Mouse (Mus musculus) limb, embryonic 10.5 days (tissue): Measurements from ENCODE around the gene Gm12394. TPM values are rescaled to one million over a fixed set of nuclear protein-coding genes. Genes with fewer than 3 reads are reported as not detected.
"Not testable (repeated sequence)": the region's sequence is repeated elsewhere in the genome, so short reads cannot be mapped to it uniquely, and the experiment has no call there.

Experiments
- DNase-seq: peaks from one replicate; pipeline ENCODE4 v3.0.0-alpha.2; 2017; ENCODE audit warnings: low spot score
- H3K27ac ChIP-seq: fragments of 300-500 bp; sonication (generic); 2 replicates; pipeline ENCODE4 v1.5.1; 2016; ENCODE audit warnings: mild to moderate bottlenecking
- H3K27me3 ChIP-seq: fragments of 300-500 bp; sonication (generic); 2 replicates; pipeline ENCODE4 v1.6.1; 2016; ENCODE audit warnings: low read depth, mild to moderate bottlenecking; ENCODE audit not compliant: poor library complexity, severe bottlenecking
- H3K36me3 ChIP-seq: fragments of 300-500 bp; sonication (generic); 2 replicates; pipeline ENCODE4 v1.6.1; 2016; ENCODE audit warnings: mild to moderate bottlenecking, moderate library complexity
- H3K4me1 ChIP-seq: fragments of 300-500 bp; sonication (generic); 2 replicates; pipeline ENCODE4 v1.6.1; 2016
- H3K4me3 ChIP-seq: fragments of 300-500 bp; sonication (generic); 2 replicates; pipeline ENCODE4 v1.5.1; 2016; ENCODE audit warnings: mild to moderate bottlenecking, moderate library complexity
- H3K9me3 ChIP-seq: fragments of 300-500 bp; sonication (generic); replicated peaks from 2 replicates; pipeline ENCODE4 v1.6.1; 2016; ENCODE audit warnings: mild to moderate bottlenecking
- WGBS: fragments of 180-500 bp; shearing (Covaris S2); methylation state at CpG from one replicate; pipeline ENCODE4 v1.1.7; 2016; 5-methylcytosine and 5-hydroxymethylcytosine counted together
- polyA plus RNA-seq: library from polyadenylated mRNA; unstranded; fragments of >200 nt; fragmentation: Nextera tagmentation; extraction: Ambion mirVana; gene quantifications from 2 replicates; pipeline ENCODE4 v1.2.1, GENCODE M21; 2016

Gene Gm12394
- polyA plus RNA-seq, 1 experiment from 2014 or later, result 0.06 TPM

- Histone ChIP-seq H3K36me3 (no peaks in the 10 kb centered on the region), H3K9me3 (no peaks in the 10 kb centered on the region), H3K4me1 (no peaks in the 10 kb centered on the region), H3K27me3 (no peaks in the 10 kb centered on the region), H3K27ac (no peak overlapping the region), H3K4me3 (no peak overlapping the region)
- WGBS, result 84% methylated on average over 16 of the region's 16 CpGs
- no peak for DNase-seq
These were observed 23.5 kb upstream of the Gm12394 start for GRCm38 (mm10) chr4:42879829-42880676.

- Histone ChIP-seq H3K9me3 (no peaks in the 10 kb centered on the region), H3K36me3 (no peaks in the 10 kb centered on the region), H3K4me1 (no peaks in the 10 kb centered on the region), H3K27me3 (no peaks in the 10 kb centered on the region), H3K27ac (no peak overlapping the region), H3K4me3 (no peak overlapping the region)
- no peak for DNase-seq
- 82% methylated on average over 2 of the region's 2 CpGs for WGBS
These were observed 21.1 kb upstream of the Gm12394 start for GRCm38 (mm10) chr4:42877657-42878056.

GRCm38 (mm10) chr4:42876586-42877291 is 20.2 kb upstream of the Gm12394 start:
- Histone ChIP-seq H3K4me3 (no peak overlapping the region), H3K27ac (no peak overlapping the region), H3K36me3 (no peaks in the 10 kb centered on the region), H3K4me1 (no peaks in the 10 kb centered on the region), H3K27me3 (no peaks in the 10 kb centered on the region), H3K9me3 (no peaks in the 10 kb centered on the region)
- peak; percentile 65 for DNase-seq
- WGBS, result 43% methylated on average over 5 of the region's 5 CpGs

- no peak within 1 kb of the TSS for H3K27ac ChIP-seq
- H3K9me3 ChIP-seq, result no peaks in the 10 kb centered on the region
- WGBS, result 89% methylated on average over 7 of the region's 7 CpGs
- no peaks in the 10 kb centered on the region for H3K4me1 ChIP-seq
- no peak within 1 kb of the TSS for H3K4me3 ChIP-seq
- no peaks in the 10 kb centered on the region for H3K36me3 ChIP-seq
- H3K27me3 ChIP-seq, result no peaks in the 10 kb centered on the region
- no peak for DNase-seq
These were observed 17.6 kb upstream of the Gm12394 start, which contains the start of gene Fam205c for GRCm38 (mm10) chr4:42874134-42874533. TSS of gene Fam205c (minus strand) at chr4:42874234.

GRCm38 (mm10) chr4:42872746-42873435 is 16.3 kb upstream of the Gm12394 start:
- no peaks in the 10 kb centered on the region for H3K36me3 ChIP-seq
- H3K27ac ChIP-seq, result no peak overlapping the region
- 72% methylated on average over 16 of the region's 16 CpGs for WGBS
- no peak for DNase-seq
- no peaks in the 10 kb centered on the region for H3K27me3 ChIP-seq
- no peak overlapping the region for H3K4me3 ChIP-seq
- no peaks in the 10 kb centered on the region for H3K9me3 ChIP-seq
- H3K4me1 ChIP-seq, result no peaks in the 10 kb centered on the region

GRCm38 (mm10) chr4:42872151-42872550 is 15.6 kb upstream of the Gm12394 start:
- DNase-seq, result no peak
- H3K9me3 ChIP-seq, result no peaks in the 10 kb centered on the region

GRCm38 (mm10) chr4:42870748-42871147 is 14.2 kb upstream of the Gm12394 start:
- no peaks in the 10 kb centered on the region for H3K36me3 ChIP-seq
- H3K27me3 ChIP-seq, result no peaks in the 10 kb centered on the region
- no peaks in the 10 kb centered on the region for H3K9me3 ChIP-seq
- DNase-seq, result no peak
- no peaks in the 10 kb centered on the region for H3K4me1 ChIP-seq
- H3K4me3 ChIP-seq, result no peak overlapping the region
- WGBS, result 83% methylated on average over 5 of the region's 5 CpGs
- H3K27ac ChIP-seq, result no peak overlapping the region

More at GRCm38 (mm10) chr4:42872151-42872550, 15.6 kb upstream of the Gm12394 start:
- no peaks in the 10 kb centered on the region for H3K27me3 ChIP-seq
- no peak overlapping the region for H3K27ac ChIP-seq
- H3K4me3 ChIP-seq, result no peak overlapping the region
- H3K4me1 ChIP-seq, result no peaks in the 10 kb centered on the region
- H3K36me3 ChIP-seq, result no peaks in the 10 kb centered on the region
- WGBS, result 87% methylated on average over 7 of the region's 7 CpGs

GRCm38 (mm10) chr4:42868193-42868592 is 11.6 kb upstream of the Gm12394 start:
- H3K9me3 ChIP-seq, result no peaks in the 10 kb centered on the region
- H3K4me3 ChIP-seq, result no peak overlapping the region
- no peak for DNase-seq
- no peak overlapping the region for H3K27ac ChIP-seq
- 90% methylated on average over 5 of the region's 5 CpGs for WGBS
- no peaks in the 10 kb centered on the region for H3K36me3 ChIP-seq
- H3K27me3 ChIP-seq, result no peaks in the 10 kb centered on the region
- no peaks in the 10 kb centered on the region for H3K4me1 ChIP-seq

- Histone ChIP-seq H3K4me1 (no peaks in the 10 kb centered on the region), H3K27ac (no peak overlapping the region), H3K9me3 (no peaks in the 10 kb centered on the region), H3K36me3 (no peaks in the 10 kb centered on the region), H3K27me3 (no peaks in the 10 kb centered on the region), H3K4me3 (no peak overlapping the region)
- DNase-seq, result no peak
- 82% methylated on average over 3 of the region's 3 CpGs for WGBS
These were observed 10.8 kb upstream of the Gm12394 start for GRCm38 (mm10) chr4:42867390-42867789.

- not testable (repeated sequence) for H3K36me3 ChIP-seq, H3K27me3 ChIP-seq, H3K4me3 ChIP-seq, H3K4me1 ChIP-seq, H3K9me3 ChIP-seq, DNase-seq, H3K27ac ChIP-seq
- 87% methylated on average over 5 of the region's 5 CpGs for WGBS
These were observed 6.9 kb upstream of the Gm12394 start for GRCm38 (mm10) chr4:42863487-42863886.

GRCm38 (mm10) chr4:42860483-42860882 is 3.9 kb upstream of the Gm12394 start:
- 84% methylated on average over 9 of the region's 9 CpGs for WGBS
- not testable (repeated sequence) for H3K27ac ChIP-seq, H3K4me1 ChIP-seq, H3K9me3 ChIP-seq, H3K4me3 ChIP-seq, H3K36me3 ChIP-seq, H3K27me3 ChIP-seq, DNase-seq

- not testable (repeated sequence) for H3K4me3 ChIP-seq
These were observed 2.8 kb downstream of the Gm12394 start, which contains the start of gene Fam205a1 for GRCm38 (mm10) chr4:42853788-42854187. TSS of gene Fam205a1 (minus strand) at chr4:42853888.

GRCm38 (mm10) chr4:42773893-42774292 is 82.7 kb downstream of the Gm12394 start, which contains the start of gene Ccl21a:
TSS of gene Ccl21a (minus strand) at chr4:42773993.
- WGBS, result no CpG with 5 or more reads among the region's 5 CpGs
- DNase-seq, result not testable (repeated sequence)

More at GRCm38 (mm10) chr4:42853788-42854187, 2.8 kb downstream of the Gm12394 start, which contains the start of gene Fam205a1:
- not testable (repeated sequence) for H3K9me3 ChIP-seq, H3K27ac ChIP-seq, H3K27me3 ChIP-seq, DNase-seq, H3K36me3 ChIP-seq, H3K4me1 ChIP-seq
- 100% methylated on average over 1 of the region's 1 CpGs for WGBS

More at GRCm38 (mm10) chr4:42773893-42774292, 82.7 kb downstream of the Gm12394 start, which contains the start of gene Ccl21a:
- not testable (repeated sequence) for H3K27ac ChIP-seq, H3K4me1 ChIP-seq, H3K36me3 ChIP-seq, H3K4me3 ChIP-seq, H3K27me3 ChIP-seq, H3K9me3 ChIP-seq
